Mouse (Mus musculus) MEL (cell line): Measurements from ENCODE around the gene Cyp27b1.

Source experiments
- CTCF ChIP-seq, 3 experiments: IDR thresholded peaks in 2 of 3; conservative IDR thresholded peaks in 1 of 3; 2 replicates each; pipeline ENCODE4 v1.5.1; 2011 to 2012; ENCODE audit warnings: low read length in 3 of 3, low read depth in 2 of 3, mild to moderate bottlenecking in 2 of 3, improper control_type of control experiment in 1 of 3, inconsistent platforms in 1 of 3, mixed read lengths in 1 of 3, moderate library complexity in 1 of 3; ENCODE audit not compliant: control insufficient read depth in 1 of 3, insufficient read depth in 1 of 3, poor library complexity in 1 of 3, severe bottlenecking in 1 of 3
- E2F4 ChIP-seq: IDR thresholded peaks from 2 replicates; pipeline ENCODE4 v1.6.1; 2011; ENCODE audit warnings: low read depth, low read length, improper control_type of control experiment, borderline replicate concordance
- HCFC1 ChIP-seq: IDR thresholded peaks from 2 replicates; pipeline ENCODE4 v1.6.1; 2012; ENCODE audit warnings: low read depth, mild to moderate bottlenecking, inconsistent platforms, low read length, improper control_type of control experiment, moderate library complexity
- MAFK ChIP-seq: IDR thresholded peaks from 2 replicates; pipeline ENCODE4 v1.6.1; 2011; ENCODE audit warnings: low read depth, mild to moderate bottlenecking, low read length, improper control_type of control experiment, borderline replicate concordance
- MAX ChIP-seq: IDR thresholded peaks from 2 replicates; pipeline ENCODE4 v1.6.1; 2011; ENCODE audit warnings: low read length, improper control_type of control experiment
- POLR2A ChIP-seq, 2 experiments: IDR thresholded peaks; 2 replicates each; pipeline ENCODE4 v1.6.1; 2011 to 2012; ENCODE audit warnings: low read length in 2 of 2, mild to moderate bottlenecking in 2 of 2, control low read depth in 1 of 2, improper control_type of control experiment in 1 of 2, low read depth in 1 of 2, moderate library complexity in 1 of 2; ENCODE audit not compliant: control insufficient read depth in 1 of 2, insufficient read depth in 1 of 2, poor library complexity in 1 of 2
- POLR2AphosphoS5 ChIP-seq: IDR thresholded peaks from 2 replicates; pipeline ENCODE4 v1.6.1; 2012; ENCODE audit warnings: low read depth, borderline replicate concordance, mild to moderate bottlenecking, inconsistent platforms, low read length, moderate library complexity, mixed read lengths
- TCF12 ChIP-seq: IDR thresholded peaks from 2 replicates; pipeline ENCODE4 v1.6.1; 2014; ENCODE audit warnings: low read depth, mild to moderate bottlenecking, inconsistent platforms, low read length, improper control_type of control experiment, moderate library complexity
- USF1 ChIP-seq: IDR thresholded peaks from 2 replicates; pipeline ENCODE4 v1.6.1; 2014; ENCODE audit warnings: low read depth, mild to moderate bottlenecking, inconsistent platforms, low read length, improper control_type of control experiment, moderate library complexity
- ZC3H11A ChIP-seq: IDR thresholded peaks from 2 replicates; pipeline ENCODE4 v1.6.1; 2012; ENCODE audit warnings: low read depth, mild to moderate bottlenecking, inconsistent platforms, low read length, improper control_type of control experiment

- no peak for TF ChIP-seq MAFK
- TF ChIP-seq HCFC1 = no peak
- TF ChIP-seq POLR2AphosphoS5 = no peak
- TF ChIP-seq USF1 = no peak
- no peak for TF ChIP-seq CTCF (IDR thresholded peaks at IDR 0.05 in 2 of 3, conservative IDR thresholded peaks at IDR 0.05 in 1 of 3; ENCODE audit: control insufficient read depth in 1 of 3, insufficient read depth in 1 of 3, low read depth in 2 of 3, low read length in 3 of 3, poor library complexity in 1 of 3, severe bottlenecking in 1 of 3)
- no peak for TF ChIP-seq E2F4
- no peak for TF ChIP-seq ZC3H11A
- no peak for TF ChIP-seq MAX
- no peak for TF ChIP-seq POLR2A (IDR thresholded peaks at IDR 0.05; ENCODE audit: control insufficient read depth in 1 of 2, insufficient read depth in 1 of 2, low read depth in 1 of 2, low read length in 2 of 2, poor library complexity in 1 of 2)
- TF ChIP-seq TCF12 = no peak
Measured at GRCm38 (mm10) chr10:127090560-127091411, 42.7 kb downstream of the Cyp27b1 start.
